Comparison of ENCODE assay signal across 30 mouse cellular contexts in the genomic region with DNA sequence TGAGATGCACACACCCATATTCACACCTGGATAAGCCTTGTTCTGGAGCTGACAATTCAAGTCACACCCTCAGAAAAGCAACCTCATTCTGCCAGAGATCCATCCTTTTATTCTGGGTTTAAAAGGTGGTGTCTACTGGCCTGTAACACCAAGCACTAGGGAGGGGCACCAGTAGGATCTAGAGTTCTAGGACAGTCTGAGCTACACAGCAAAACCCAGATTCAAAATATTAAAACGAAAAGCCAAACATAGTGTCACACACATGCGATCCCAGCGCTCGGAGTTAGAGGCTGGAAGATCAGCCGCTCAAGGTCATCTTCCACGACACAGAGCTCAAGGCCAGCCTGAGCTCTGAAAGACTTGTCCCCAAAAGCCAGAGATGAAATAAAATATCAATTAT. TPM values are rescaled to one million over a fixed set of nuclear protein-coding genes. Genes with fewer than 3 reads are reported as not detected.
DNase-seq lines count a peak whose midpoint lies in the region; ATAC-seq lines count a peak whose summit lies in the region.
"Had no signal": no experiment of that assay in that cellular context is flagged by ENCODE, and none has a peak within 500 bp of the region (broad histone marks: within the 10 kb centered on the region; RNA-seq: fewer than 3 reads in every experiment).

No protein-coding gene starts in this region.

- intact Hi-C loops in heart, postnatal 14 days (cut with DNase I): no loop called here

- ATAC-seq in heart, embryonic 12.5 days (ENCODE audit: insufficient number of reproducible peaks, low FRiP score): no peak
- no peak for ATAC-seq in heart, embryonic 15.5 days (replicated peaks; ENCODE audit: insufficient number of reproducible peaks, insufficient read depth, low FRiP score, low read depth)
- ATAC-seq in heart, embryonic 11.5 days (replicated peaks; ENCODE audit: insufficient number of reproducible peaks, low FRiP score, low TSS enrichment): no peak
- ATAC-seq: activated CD4-positive, CD25-positive, alpha-beta regulatory T cell, adult 4 months; forebrain, embryonic 14.5 days; forebrain, postnatal 0 days; hindbrain, embryonic 16.5 days; intestine, embryonic 15.5 days had no signal

- WGBS in heart, embryonic 12.5 days: 69% methylated on average over 6 of the region's 6 CpGs
- 68% methylated on average over 6 of the region's 6 CpGs for WGBS in heart, embryonic 15.5 days
- WGBS in heart, embryonic 11.5 days (ENCODE audit: insufficient replicate concordance): 75% methylated on average over 6 of the region's 6 CpGs

- no peaks in the 10 kb centered on the region for H3K27me3 ChIP-seq in heart, embryonic 12.5 days (replicated peaks)
- no peaks in the 10 kb centered on the region for H3K27me3 ChIP-seq in heart, embryonic 15.5 days
- H3K27me3 ChIP-seq in heart, embryonic 11.5 days (ENCODE audit: control insufficient read depth, insufficient read depth, low read length): no peaks in the 10 kb centered on the region
- H3K27me3 ChIP-seq: embryonic facial prominence, embryonic 12.5 days; embryonic facial prominence, embryonic 15.5 days; hindbrain, embryonic 13.5 days; intestine, embryonic 15.5 days; kidney, embryonic 15.5 days had no signal

- no peak overlapping the region; the same call in 1 of the 2 replicates for H3K27ac ChIP-seq in heart, embryonic 12.5 days (ENCODE audit: poor library complexity, severe bottlenecking)
- peak overlapping the region; percentile 19; the same call in 1 of the 2 replicates for H3K27ac ChIP-seq in heart, embryonic 15.5 days
- no peak overlapping the region for H3K27ac ChIP-seq in heart, embryonic 11.5 days (ENCODE audit: low read depth, low read length)
- H3K27ac ChIP-seq: embryonic facial prominence, embryonic 12.5 days; embryonic facial prominence, embryonic 15.5 days; gastrocnemius, adult 2 months; hindbrain, embryonic 10.5 days; hindbrain, embryonic 13.5 days; intestine, embryonic 15.5 days; kidney, embryonic 15.5 days had no signal

- peak; percentile 20 to 57 for DNase-seq in adrenal gland, adult (ENCODE audit: inconsistent age in 2 of 2, low spot score in 1 of 2)
- no peak for DNase-seq in adrenal gland, postnatal 4 days (ENCODE audit: low spot score in 2 of 2)
- no peak for DNase-seq in heart, postnatal 14 days
- DNase-seq: adrenal gland, postnatal 10 days; cerebellum, adult 11 months; cerebellum, adult 2 months; cerebellum, adult 9-11 months; forebrain, postnatal 0 days; gastrocnemius, adult 2 months; gastrocnemius, postnatal 14 days; kidney, adult 11 months; kidney, adult 8-10 months had no signal

- no peak overlapping the region for H3K9ac ChIP-seq in heart, embryonic 12.5 days
- no peak overlapping the region for H3K9ac ChIP-seq in heart, embryonic 15.5 days
- no peak overlapping the region for H3K9ac ChIP-seq in heart, embryonic 11.5 days (ENCODE audit: low read depth, low read length)
- H3K9ac ChIP-seq: embryonic facial prominence, embryonic 12.5 days; embryonic facial prominence, embryonic 15.5 days; forebrain, postnatal 0 days; hindbrain, embryonic 13.5 days; intestine, embryonic 15.5 days; kidney, embryonic 15.5 days had no signal

- no peak overlapping the region for H3K4me3 ChIP-seq in heart, embryonic 12.5 days
- H3K4me3 ChIP-seq in heart, embryonic 15.5 days: no peak overlapping the region
- H3K4me3 ChIP-seq in heart, embryonic 11.5 days (ENCODE audit: low read depth, low read length): no peak overlapping the region
- H3K4me3 ChIP-seq: embryonic facial prominence, embryonic 12.5 days; embryonic facial prominence, embryonic 15.5 days; gastrocnemius, adult 2 months; hindbrain, embryonic 10.5 days; hindbrain, embryonic 13.5 days; intestine, embryonic 15.5 days; kidney, embryonic 15.5 days had no signal

- peaks cover 41% of the 10 kb centered on the region for H3K4me1 ChIP-seq in heart, embryonic 12.5 days (replicated peaks)
- peaks cover 38% of the 10 kb centered on the region for H3K4me1 ChIP-seq in heart, embryonic 15.5 days (replicated peaks)
- H3K4me1 ChIP-seq in heart, embryonic 11.5 days (ENCODE audit: control insufficient read depth, insufficient read depth, low read length): peaks cover 10% of the 10 kb centered on the region
- H3K4me1 ChIP-seq: embryonic facial prominence, embryonic 12.5 days; embryonic facial prominence, embryonic 15.5 days; hindbrain, embryonic 10.5 days; hindbrain, embryonic 13.5 days; intestine, embryonic 15.5 days; kidney, embryonic 15.5 days had no signal

- H3K9me3 ChIP-seq in heart, embryonic 12.5 days (replicated peaks): no peaks in the 10 kb centered on the region
- H3K9me3 ChIP-seq in heart, embryonic 15.5 days (replicated peaks): no peaks in the 10 kb centered on the region
- no peaks in the 10 kb centered on the region for H3K9me3 ChIP-seq in heart, embryonic 11.5 days (replicated peaks; ENCODE audit: control insufficient read depth, low read length)
- H3K9me3 ChIP-seq: embryonic facial prominence, embryonic 12.5 days; embryonic facial prominence, embryonic 15.5 days; hindbrain, embryonic 10.5 days; hindbrain, embryonic 13.5 days; intestine, embryonic 15.5 days; kidney, embryonic 15.5 days had no signal

- H3K4me2 ChIP-seq in heart, embryonic 12.5 days: peak overlapping the region; percentile 3; the same call in 1 of the 2 replicates
- peak overlapping the region; percentile 18; the same call in 1 of the 2 replicates for H3K4me2 ChIP-seq in heart, embryonic 15.5 days
- no peak overlapping the region; the same call in 1 of the 2 replicates for H3K4me2 ChIP-seq in heart, embryonic 11.5 days
- H3K4me2 ChIP-seq: embryonic facial prominence, embryonic 12.5 days; embryonic facial prominence, embryonic 15.5 days; hindbrain, embryonic 13.5 days; intestine, embryonic 15.5 days; kidney, embryonic 15.5 days had no signal

- peaks cover 30% of the 10 kb centered on the region for H3K36me3 ChIP-seq in heart, embryonic 12.5 days
- H3K36me3 ChIP-seq in heart, embryonic 15.5 days: 0 out of 2 replicates have a peak, but pooled peaks cover 3% of the 10 kb centered on the region
- no peaks in the 10 kb centered on the region for H3K36me3 ChIP-seq in heart, embryonic 11.5 days (ENCODE audit: control insufficient read depth, insufficient read depth, low read length)
- H3K36me3 ChIP-seq: embryonic facial prominence, embryonic 12.5 days; embryonic facial prominence, embryonic 15.5 days; hindbrain, embryonic 10.5 days; hindbrain, embryonic 13.5 days; intestine, embryonic 15.5 days; kidney, embryonic 15.5 days had no signal

RNA-seq across cellular contexts. Expression of gene Krcc1, which starts 17.0 kb away (rescaled TPM):
- total RNA-seq in adrenal gland, postnatal 4 days (2021): 10 to 100 TPM; 48.8 to 55.4 TPM
- 54.6 and 59.1 TPM in 2 replicates for polyA plus RNA-seq in heart, embryonic 12.5 days (2016; fragmentation: Nextera tagmentation; extraction: Ambion mirVana)
- total RNA-seq in heart, postnatal 14 days (2021): 10 to 100 TPM; 46.1 to 49.5 TPM
- 54.6 and 68.2 TPM in 2 replicates for polyA plus RNA-seq in heart, embryonic 15.5 days (2015; fragmentation: Nextera tagmentation; extraction: Ambion mirVana)
- 60.2 and 65.1 TPM in 2 replicates for polyA plus RNA-seq in heart, embryonic 11.5 days (2014; fragmentation: Nextera tagmentation; extraction: Ambion mirVana)

RNA-seq across cellular contexts. Expression of gene Fabp1, which starts 54.8 kb away (rescaled TPM):
- 100 to 1,000 TPM in 1 of 2 experiments, 1 to 10 TPM in 1; 7.4 to 190 TPM for total RNA-seq in adrenal gland, postnatal 4 days (2021)
- 0.50 and 1.0 TPM in 2 replicates for polyA plus RNA-seq in heart, embryonic 12.5 days (2016; fragmentation: Nextera tagmentation; extraction: Ambion mirVana)
- not detected for total RNA-seq in heart, postnatal 14 days (2021)
- polyA plus RNA-seq in heart, embryonic 15.5 days (2015; fragmentation: Nextera tagmentation; extraction: Ambion mirVana): 0.42 and 2.9 TPM in 2 replicates
- polyA plus RNA-seq in heart, embryonic 11.5 days (2014; fragmentation: Nextera tagmentation; extraction: Ambion mirVana): 1.4 TPM in 1 of 2 replicates, not detected in the other
- total RNA-seq: adrenal gland, adult 18-20 months; common myeloid progenitor, adult 5-6 weeks; ES-E14; forebrain, postnatal 0 days; gastrocnemius, adult 2 months; gastrocnemius, postnatal 14 days; heart, adult 8-10 months had no signal
- polyA plus RNA-seq: activated CD4-positive, CD25-positive, alpha-beta regulatory T cell, adult 4 months; cerebellum, adult 2 months; embryonic facial prominence, embryonic 12.5 days; forebrain, embryonic 11.5 days; forebrain, embryonic 14.5 days; forebrain, postnatal 0 days; frontal cortex, adult 2 months; hindbrain, embryonic 10.5 days; hindbrain, embryonic 13.5 days; hindbrain, embryonic 16.5 days had no signal

Comparison
In these comparisons a context has a peak if more than half of its experiments do, and no peak if none do; other contexts are left out.
1. DNase-seq: peak in adrenal gland, adult (2 of 2); none in adrenal gland, postnatal 4 days (0 of 2) and heart, postnatal 14 days (0 of 2).